Mouse (Mus musculus): Measurements from ENCODE around the gene Slco3a1. TPM values are rescaled to one million over a fixed set of nuclear protein-coding genes. Genes with fewer than 3 reads are reported as not detected.

Slco3a1 gene
- polyA plus RNA-seq, 1 experiment from 2014 or later: 10.4 TPM

- Histone ChIP-seq H3K36me3 (ENCODE audit: control insufficient read depth, insufficient read depth, low read length) (no peaks in the 10 kb centered on the region), H3K4me1 (replicated peaks; ENCODE audit: control insufficient read depth, insufficient read depth, low read length) (no peaks in the 10 kb centered on the region; the same call in 1 of the 2 replicates), H3K9ac (ENCODE audit: low read depth, low read length) (no peak overlapping the region), H3K27ac (ENCODE audit: low read depth, low read length) (no peak overlapping the region), H3K4me3 (ENCODE audit: low read depth, low read length) (no peak overlapping the region), H3K27me3 (ENCODE audit: control insufficient read depth, insufficient read depth, low read length) (peaks cover 12% of the 10 kb centered on the region), H3K4me2 (replicated peaks; ENCODE audit: low read depth, low read length) (peak overlapping the region; percentile 14; the same call in 1 of the 2 replicates), H3K9me3 (ENCODE audit: control insufficient read depth, low read length) (no peaks in the 10 kb centered on the region)
- DNase-seq (ENCODE audit: low spot score) (no peak), ATAC-seq (ENCODE audit: low FRiP score) (no peak)
- 45% methylated on average over 2 of the region's 2 CpGs for WGBS
These were observed 2.6 kb downstream of the Slco3a1 start for GRCm38 (mm10) chr7:74552000-74552358.

GRCm38 (mm10) chr7:74551338-74551999 lies 3.1 kb downstream of the Slco3a1 start:
- H3K4me3 ChIP-seq (ENCODE audit: low read depth, low read length): no peak overlapping the region
- no peak overlapping the region for H3K4me2 ChIP-seq (replicated peaks; ENCODE audit: low read depth, low read length)

GRCm38 (mm10) chr7:74549686-74550085 lies 4.9 kb downstream of the Slco3a1 start:
- H3K36me3 ChIP-seq (ENCODE audit: control insufficient read depth, insufficient read depth, low read length): no peaks in the 10 kb centered on the region
- 36% methylated on average over 6 of the region's 6 CpGs for WGBS
- H3K4me3 ChIP-seq (ENCODE audit: low read depth, low read length): no peak overlapping the region
- H3K4me2 ChIP-seq (replicated peaks; ENCODE audit: low read depth, low read length): no peak overlapping the region
- H3K9ac ChIP-seq (ENCODE audit: low read depth, low read length): no peak overlapping the region
- peaks cover 12% of the 10 kb centered on the region for H3K27me3 ChIP-seq (ENCODE audit: control insufficient read depth, insufficient read depth, low read length)
- H3K27ac ChIP-seq (ENCODE audit: low read depth, low read length): no peak overlapping the region
- no peaks in the 10 kb centered on the region; the same call in 1 of the 2 replicates for H3K4me1 ChIP-seq (replicated peaks; ENCODE audit: control insufficient read depth, insufficient read depth, low read length)
- no peaks in the 10 kb centered on the region for H3K9me3 ChIP-seq (ENCODE audit: control insufficient read depth, low read length)
- ATAC-seq (ENCODE audit: low FRiP score) (no peak), DNase-seq (ENCODE audit: low spot score) (no peak)

More at GRCm38 (mm10) chr7:74551338-74551999, 3.1 kb downstream of the Slco3a1 start:
- H3K27ac ChIP-seq (ENCODE audit: low read depth, low read length): no peak overlapping the region
- no peak overlapping the region for H3K9ac ChIP-seq (ENCODE audit: low read depth, low read length)
- peaks cover 12% of the 10 kb centered on the region for H3K27me3 ChIP-seq (ENCODE audit: control insufficient read depth, insufficient read depth, low read length)
- H3K36me3 ChIP-seq (ENCODE audit: control insufficient read depth, insufficient read depth, low read length): no peaks in the 10 kb centered on the region
- no peaks in the 10 kb centered on the region; the same call in 1 of the 2 replicates for H3K4me1 ChIP-seq (replicated peaks; ENCODE audit: control insufficient read depth, insufficient read depth, low read length)
- 82% methylated on average over 9 of the region's 9 CpGs for WGBS
- H3K9me3 ChIP-seq (ENCODE audit: control insufficient read depth, low read length): no peaks in the 10 kb centered on the region
- no peak for DNase-seq (ENCODE audit: low spot score)
- no peak for ATAC-seq (ENCODE audit: low FRiP score)

GRCm38 (mm10) chr7:74549013-74549582 lies 5.5 kb downstream of the Slco3a1 start:
- ATAC-seq (ENCODE audit: low FRiP score) (no peak), DNase-seq (ENCODE audit: low spot score) (no peak)
- Histone ChIP-seq H3K4me2 (replicated peaks; ENCODE audit: low read depth, low read length) (no peak overlapping the region), H3K9ac (ENCODE audit: low read depth, low read length) (no peak overlapping the region), H3K27me3 (ENCODE audit: control insufficient read depth, insufficient read depth, low read length) (peaks cover 12% of the 10 kb centered on the region), H3K27ac (ENCODE audit: low read depth, low read length) (no peak overlapping the region), H3K9me3 (ENCODE audit: control insufficient read depth, low read length) (no peaks in the 10 kb centered on the region), H3K4me3 (ENCODE audit: low read depth, low read length) (no peak overlapping the region), H3K4me1 (replicated peaks; ENCODE audit: control insufficient read depth, insufficient read depth, low read length) (no peaks in the 10 kb centered on the region; the same call in 1 of the 2 replicates), H3K36me3 (ENCODE audit: control insufficient read depth, insufficient read depth, low read length) (no peaks in the 10 kb centered on the region)
- 85% methylated on average over 6 of the region's 6 CpGs for WGBS

GRCm38 (mm10) chr7:74546691-74547090 lies 7.9 kb downstream of the Slco3a1 start:
- no peaks in the 10 kb centered on the region for H3K9me3 ChIP-seq (ENCODE audit: control insufficient read depth, low read length)
- H3K36me3 ChIP-seq (ENCODE audit: control insufficient read depth, insufficient read depth, low read length): no peaks in the 10 kb centered on the region
- H3K9ac ChIP-seq (ENCODE audit: low read depth, low read length): no peak overlapping the region
- ATAC-seq (ENCODE audit: low FRiP score): no peak
- no peak overlapping the region for H3K27ac ChIP-seq (ENCODE audit: low read depth, low read length)
- DNase-seq (ENCODE audit: low spot score): no peak
- no peaks in the 10 kb centered on the region for H3K4me1 ChIP-seq (replicated peaks; ENCODE audit: control insufficient read depth, insufficient read depth, low read length)
- WGBS: 86% methylated on average over 6 of the region's 6 CpGs
- H3K4me3 ChIP-seq (ENCODE audit: low read depth, low read length): no peak overlapping the region
- H3K4me2 ChIP-seq (replicated peaks; ENCODE audit: low read depth, low read length): no peak overlapping the region
- H3K27me3 ChIP-seq (ENCODE audit: control insufficient read depth, insufficient read depth, low read length): no peaks in the 10 kb centered on the region

GRCm38 (mm10) chr7:74545498-74545990 lies 9.0 kb downstream of the Slco3a1 start:
- Histone ChIP-seq H3K27me3 (ENCODE audit: control insufficient read depth, insufficient read depth, low read length) (no peaks in the 10 kb centered on the region), H3K4me2 (replicated peaks; ENCODE audit: low read depth, low read length) (no peak overlapping the region), H3K27ac (ENCODE audit: low read depth, low read length) (no peak overlapping the region), H3K4me1 (replicated peaks; ENCODE audit: control insufficient read depth, insufficient read depth, low read length) (no peaks in the 10 kb centered on the region), H3K9ac (ENCODE audit: low read depth, low read length) (no peak overlapping the region), H3K36me3 (ENCODE audit: control insufficient read depth, insufficient read depth, low read length) (no peaks in the 10 kb centered on the region), H3K9me3 (ENCODE audit: control insufficient read depth, low read length) (no peaks in the 10 kb centered on the region), H3K4me3 (ENCODE audit: low read depth, low read length) (no peak overlapping the region)
- WGBS: 71% methylated on average over 6 of the region's 6 CpGs
- no peak for ATAC-seq (ENCODE audit: low FRiP score)
- no peak for DNase-seq (ENCODE audit: low spot score)

- no peaks in the 10 kb centered on the region for H3K36me3 ChIP-seq (ENCODE audit: control insufficient read depth, insufficient read depth, low read length)
- H3K4me2 ChIP-seq (replicated peaks; ENCODE audit: low read depth, low read length): no peak overlapping the region
- H3K9me3 ChIP-seq (ENCODE audit: control insufficient read depth, low read length): no peaks in the 10 kb centered on the region
- ATAC-seq (ENCODE audit: low FRiP score) (no peak), DNase-seq (ENCODE audit: low spot score) (no peak)
- 90% methylated on average over 7 of the region's 7 CpGs for WGBS
- no peaks in the 10 kb centered on the region for H3K27me3 ChIP-seq (ENCODE audit: control insufficient read depth, insufficient read depth, low read length)
- no peak overlapping the region for H3K4me3 ChIP-seq (ENCODE audit: low read depth, low read length)
- no peak overlapping the region for H3K9ac ChIP-seq (ENCODE audit: low read depth, low read length)
- no peak overlapping the region for H3K27ac ChIP-seq (ENCODE audit: low read depth, low read length)
- no peaks in the 10 kb centered on the region for H3K4me1 ChIP-seq (replicated peaks; ENCODE audit: control insufficient read depth, insufficient read depth, low read length)
These were observed 10.3 kb downstream of the Slco3a1 start for GRCm38 (mm10) chr7:74544306-74544705.

GRCm38 (mm10) chr7:74541958-74542357 lies 12.6 kb downstream of the Slco3a1 start:
- Histone ChIP-seq H3K9me3 (ENCODE audit: control insufficient read depth, low read length) (no peaks in the 10 kb centered on the region), H3K36me3 (ENCODE audit: control insufficient read depth, insufficient read depth, low read length) (no peaks in the 10 kb centered on the region), H3K4me1 (replicated peaks; ENCODE audit: control insufficient read depth, insufficient read depth, low read length) (no peaks in the 10 kb centered on the region), H3K4me2 (replicated peaks; ENCODE audit: low read depth, low read length) (no peak overlapping the region), H3K9ac (ENCODE audit: low read depth, low read length) (no peak overlapping the region), H3K4me3 (ENCODE audit: low read depth, low read length) (no peak overlapping the region), H3K27ac (ENCODE audit: low read depth, low read length) (no peak overlapping the region), H3K27me3 (ENCODE audit: control insufficient read depth, insufficient read depth, low read length) (no peaks in the 10 kb centered on the region)
- ATAC-seq (ENCODE audit: low FRiP score): no peak
- WGBS: 64% methylated on average over 4 of the region's 4 CpGs
- no peak for DNase-seq (ENCODE audit: low spot score)

Measured in hindbrain, embryonic 11.5 days (tissue).